ENCODE assay signal across 9 mouse cellular contexts in the genomic region with DNA sequence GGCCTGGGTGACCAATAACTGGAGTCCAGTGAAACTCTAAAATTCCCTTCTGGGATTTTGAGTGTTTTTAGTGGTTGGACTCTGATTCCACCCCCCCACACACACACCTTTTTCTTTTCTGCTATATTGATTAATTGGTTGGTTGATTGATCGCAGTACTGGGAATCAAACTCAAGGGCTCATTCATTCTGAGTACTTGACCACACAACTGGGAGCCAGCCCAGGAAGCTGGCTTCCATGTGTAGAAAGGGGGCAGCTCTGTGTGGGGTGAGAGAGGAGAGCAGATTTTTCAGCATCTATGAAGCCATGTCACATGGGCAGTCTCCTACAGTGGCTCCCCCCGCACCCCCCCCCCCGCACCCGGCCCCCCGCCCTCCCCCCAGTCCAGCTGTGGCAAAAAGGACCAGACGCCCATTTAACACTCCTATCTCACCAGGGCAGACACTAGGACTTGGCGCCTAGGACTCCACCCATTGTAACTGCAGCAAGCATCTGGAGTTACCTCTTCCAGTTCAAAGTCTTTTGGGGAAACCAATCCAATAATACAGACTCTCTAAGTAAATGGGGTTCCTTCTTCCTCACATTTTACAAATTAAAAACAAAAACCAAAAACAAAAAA. TPM values are rescaled to one million over a fixed set of nuclear protein-coding genes. Genes with fewer than 3 reads are reported as not detected.
A peak's percentile ranks its signal among the peaks of the same experiment; 100 is the strongest.
DNase-seq lines count a peak whose midpoint lies in the region; ATAC-seq lines count a peak whose summit lies in the region.
"Had no signal": no experiment of that assay in that cellular context is flagged by ENCODE, and none has a peak within 500 bp of the region (broad histone marks: within the 10 kb centered on the region; RNA-seq: fewer than 3 reads in every experiment).

No protein-coding gene starts in this region.

- no peaks in the 10 kb centered on the region for H3K9me3 ChIP-seq in hindbrain, embryonic 13.5 days
- H3K9me3 ChIP-seq in hindbrain, embryonic 16.5 days (ENCODE audit: control insufficient read depth, low read length): no peaks in the 10 kb centered on the region
- H3K9me3 ChIP-seq in erythroblast, embryonic 14.5 days (ENCODE audit: control insufficient read depth, low read length): peaks cover 3% of the 10 kb centered on the region

- 0 out of 2 replicates have a peak, but pooled peaks have one; percentile 52 for ATAC-seq in hindbrain, embryonic 13.5 days (ENCODE audit: low FRiP score)
- no peak for ATAC-seq in hindbrain, embryonic 16.5 days
- peak; percentile 69 for ATAC-seq in megakaryocyte progenitor cell, adult 5-6 weeks (replicated peaks; ENCODE audit: poor library complexity)
- no peak for ATAC-seq in granulocyte monocyte progenitor cell, adult 5-6 weeks (replicated peaks; ENCODE audit: poor library complexity, severe bottlenecking)
- ATAC-seq: Patski had no signal

- H3K4me2 ChIP-seq in hindbrain, embryonic 13.5 days: peak overlapping the region; percentile 54; the same call in 1 of the 2 replicates
- no peak overlapping the region for H3K4me2 ChIP-seq in hindbrain, embryonic 16.5 days (ENCODE audit: low read length)

- peaks cover 19% of the 10 kb centered on the region for H3K4me1 ChIP-seq in hindbrain, embryonic 13.5 days (replicated peaks)
- peaks cover 7% of the 10 kb centered on the region for H3K4me1 ChIP-seq in hindbrain, embryonic 16.5 days (ENCODE audit: control insufficient read depth, insufficient read depth, low read depth, low read length)
- H3K4me1 ChIP-seq in erythroblast, embryonic 14.5 days (ENCODE audit: control insufficient read depth): peaks cover 90% of the 10 kb centered on the region

- DNase-seq in c-Kit-negative CD71-positive TER-119-positive erythroid progenitor cells, embryonic 14.5 days (ENCODE audit: low read depth, low spot score): peak; percentile 86
- DNase-seq in urinary bladder, adult 18-20 months (ENCODE audit: low spot score in 2 of 2): no peak
- DNase-seq in thymus, postnatal 10 days (ENCODE audit: low spot score in 2 of 2): no peak

- no peak overlapping the region for H3K9ac ChIP-seq in hindbrain, embryonic 13.5 days
- H3K9ac ChIP-seq in hindbrain, embryonic 16.5 days (ENCODE audit: low read depth, low read length): no peak overlapping the region

- H3K27me3 ChIP-seq in hindbrain, embryonic 13.5 days: no peaks in the 10 kb centered on the region
- no peaks in the 10 kb centered on the region for H3K27me3 ChIP-seq in hindbrain, embryonic 16.5 days (replicated peaks; ENCODE audit: control insufficient read depth, insufficient read depth, low read length)
- no peaks in the 10 kb centered on the region for H3K27me3 ChIP-seq in erythroblast, embryonic 14.5 days (ENCODE audit: control insufficient read depth)
- H3K27me3 ChIP-seq: Patski had no signal

- WGBS in hindbrain, embryonic 13.5 days: 54% methylated on average over 7 of the region's 7 CpGs
- 41% methylated on average over 7 of the region's 7 CpGs for WGBS in hindbrain, embryonic 16.5 days

- H3K4me3 ChIP-seq in hindbrain, embryonic 13.5 days: no peak overlapping the region
- H3K4me3 ChIP-seq in hindbrain, embryonic 16.5 days (ENCODE audit: low read length): no peak overlapping the region
- peak overlapping the region; percentile 59 for H3K4me3 ChIP-seq in erythroblast, embryonic 14.5 days (replicated peaks)

- H3K27ac ChIP-seq in hindbrain, embryonic 13.5 days: no peak overlapping the region
- no peak overlapping the region for H3K27ac ChIP-seq in hindbrain, embryonic 16.5 days (ENCODE audit: low read depth, low read length)

- no peaks in the 10 kb centered on the region for H3K36me3 ChIP-seq in hindbrain, embryonic 13.5 days
- H3K36me3 ChIP-seq in hindbrain, embryonic 16.5 days (ENCODE audit: control insufficient read depth, insufficient read depth, low read length): no peaks in the 10 kb centered on the region
- peaks cover 31% of the 10 kb centered on the region for H3K36me3 ChIP-seq in erythroblast, embryonic 14.5 days (ENCODE audit: control insufficient read depth)

RNA-seq across cellular contexts. Expression of a gene that starts 31.7 kb away (rescaled TPM):
- 4.2 and 4.6 TPM in 2 replicates for polyA plus RNA-seq in hindbrain, embryonic 13.5 days (2015; fragmentation: Nextera tagmentation; extraction: Ambion mirVana)
- 13.2 and 16.5 TPM in 2 replicates for polyA plus RNA-seq in hindbrain, embryonic 16.5 days (2015; fragmentation: Nextera tagmentation; extraction: Ambion mirVana)
- 0.08 and 0.10 TPM in 2 replicates for polyA plus RNA-seq in erythroblast, embryonic 14.5 days (2012)
- total RNA-seq in megakaryocyte progenitor cell, adult 5-6 weeks (2015): not detected in 2 replicates
- total RNA-seq in megakaryocyte progenitor cell, adult 5-6 weeks (2017): not detected in 2 replicates
- not detected in 2 replicates for total RNA-seq in granulocyte monocyte progenitor cell, adult 5-6 weeks (2014; fragmentation: Nextera tagmentation)
- total RNA-seq in granulocyte monocyte progenitor cell, adult 5-6 weeks (2017): not detected in 2 replicates

RNA-seq across cellular contexts. Expression of a gene that starts 34.6 kb away (rescaled TPM):
- 26.1 and 30.0 TPM in 2 replicates for polyA plus RNA-seq in hindbrain, embryonic 13.5 days (2015; fragmentation: Nextera tagmentation; extraction: Ambion mirVana)
- 38.9 and 42.6 TPM in 2 replicates for polyA plus RNA-seq in hindbrain, embryonic 16.5 days (2015; fragmentation: Nextera tagmentation; extraction: Ambion mirVana)
- 1.2 TPM in 2 replicates for polyA plus RNA-seq in erythroblast, embryonic 14.5 days (2012)
- 21.3 and 31.6 TPM in 2 replicates for total RNA-seq in megakaryocyte progenitor cell, adult 5-6 weeks (2015)
- 8.9 and 15.1 TPM in 2 replicates for total RNA-seq in megakaryocyte progenitor cell, adult 5-6 weeks (2017)
- 18.9 and 30.4 TPM in 2 replicates for total RNA-seq in granulocyte monocyte progenitor cell, adult 5-6 weeks (2014; fragmentation: Nextera tagmentation)
- total RNA-seq in granulocyte monocyte progenitor cell, adult 5-6 weeks (2017): 11.2 and 13.6 TPM in 2 replicates

RNA-seq across cellular contexts. Expression of a gene that starts 34.7 kb away (rescaled TPM):
- 11.5 and 11.6 TPM in 2 replicates for polyA plus RNA-seq in hindbrain, embryonic 13.5 days (2015; fragmentation: Nextera tagmentation; extraction: Ambion mirVana)
- 14.4 and 15.3 TPM in 2 replicates for polyA plus RNA-seq in hindbrain, embryonic 16.5 days (2015; fragmentation: Nextera tagmentation; extraction: Ambion mirVana)
- 0.04 and 0.05 TPM in 2 replicates for polyA plus RNA-seq in erythroblast, embryonic 14.5 days (2012)
- 13.6 and 21.3 TPM in 2 replicates for total RNA-seq in megakaryocyte progenitor cell, adult 5-6 weeks (2015)
- total RNA-seq in megakaryocyte progenitor cell, adult 5-6 weeks (2017): 33.9 and 35.8 TPM in 2 replicates
- 21.0 and 39.0 TPM in 2 replicates for total RNA-seq in granulocyte monocyte progenitor cell, adult 5-6 weeks (2014; fragmentation: Nextera tagmentation)
- 26.4 and 34.6 TPM in 2 replicates for total RNA-seq in granulocyte monocyte progenitor cell, adult 5-6 weeks (2017)

Comparison
In these comparisons a context has a peak if more than half of its experiments do, and no peak if none do; other contexts are left out.
1. ATAC-seq: peak in hindbrain, embryonic 13.5 days (single experiment) and megakaryocyte progenitor cell, adult 5-6 weeks (single experiment); none in hindbrain, embryonic 16.5 days (single experiment) and granulocyte monocyte progenitor cell, adult 5-6 weeks (single experiment).
2. RNA of a gene that starts 34.6 kb away (polyA plus RNA-seq): 38.9 to 42.6 TPM in hindbrain, embryonic 16.5 days and 26.1 to 30.0 TPM in hindbrain, embryonic 13.5 days; 1.2 TPM in erythroblast, embryonic 14.5 days; every median in the first group is over 10 times any median in the second.
3. RNA of a gene that starts 34.7 kb away (polyA plus RNA-seq): 14.4 to 15.3 TPM in hindbrain, embryonic 16.5 days and 11.5 to 11.6 TPM in hindbrain, embryonic 13.5 days; 0.04 to 0.05 TPM in erythroblast, embryonic 14.5 days; every median in the first group is over 10 times any median in the second.